Mouse (Mus musculus): ENCODE results near the gene Fcf1.
A peak's percentile ranks its signal among the peaks of the same experiment; 100 is the strongest.

The Fcf1 gene

DNA sequence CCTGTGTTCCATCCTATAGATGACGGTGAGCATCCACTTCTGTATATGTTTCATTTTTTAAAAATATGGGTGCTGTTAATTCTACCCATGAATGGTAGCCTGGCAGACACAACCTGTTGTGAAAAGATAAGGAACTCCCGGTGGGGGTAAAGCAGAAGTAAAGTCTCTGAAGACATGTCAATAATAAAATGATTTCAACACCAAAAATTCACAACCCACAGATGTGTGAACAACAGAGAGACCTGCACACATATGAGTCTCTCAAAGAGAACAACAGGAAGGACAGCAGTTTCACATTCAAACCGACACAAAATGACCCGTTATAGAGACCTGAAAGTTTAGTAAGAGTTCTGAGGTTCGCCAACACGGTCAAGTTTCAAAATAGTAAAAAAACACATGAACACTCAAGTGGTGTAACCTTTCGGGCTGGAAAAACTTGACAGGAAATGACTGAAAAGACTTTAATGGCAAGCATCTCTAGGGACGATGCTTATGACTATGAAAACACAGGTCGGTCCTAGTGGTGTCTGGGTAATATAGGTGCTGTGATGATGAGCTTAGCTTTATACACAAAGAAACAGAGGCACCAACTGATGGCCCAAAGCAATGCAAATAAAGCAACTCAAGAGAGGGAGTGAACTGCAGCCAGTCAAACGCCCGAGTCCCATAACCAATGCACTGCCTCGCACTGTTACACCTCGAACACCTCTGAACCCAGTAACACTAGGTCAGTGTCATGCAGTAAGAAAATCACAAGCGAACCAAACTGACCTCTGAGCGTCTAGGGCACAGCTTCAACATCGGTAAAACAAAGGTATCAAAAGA lies 1.7 kb upstream of the Fcf1 start:
- peak; percentile 6 to 45 for DNase-seq (ENCODE audit: low spot score in 2 of 2)

DNA sequence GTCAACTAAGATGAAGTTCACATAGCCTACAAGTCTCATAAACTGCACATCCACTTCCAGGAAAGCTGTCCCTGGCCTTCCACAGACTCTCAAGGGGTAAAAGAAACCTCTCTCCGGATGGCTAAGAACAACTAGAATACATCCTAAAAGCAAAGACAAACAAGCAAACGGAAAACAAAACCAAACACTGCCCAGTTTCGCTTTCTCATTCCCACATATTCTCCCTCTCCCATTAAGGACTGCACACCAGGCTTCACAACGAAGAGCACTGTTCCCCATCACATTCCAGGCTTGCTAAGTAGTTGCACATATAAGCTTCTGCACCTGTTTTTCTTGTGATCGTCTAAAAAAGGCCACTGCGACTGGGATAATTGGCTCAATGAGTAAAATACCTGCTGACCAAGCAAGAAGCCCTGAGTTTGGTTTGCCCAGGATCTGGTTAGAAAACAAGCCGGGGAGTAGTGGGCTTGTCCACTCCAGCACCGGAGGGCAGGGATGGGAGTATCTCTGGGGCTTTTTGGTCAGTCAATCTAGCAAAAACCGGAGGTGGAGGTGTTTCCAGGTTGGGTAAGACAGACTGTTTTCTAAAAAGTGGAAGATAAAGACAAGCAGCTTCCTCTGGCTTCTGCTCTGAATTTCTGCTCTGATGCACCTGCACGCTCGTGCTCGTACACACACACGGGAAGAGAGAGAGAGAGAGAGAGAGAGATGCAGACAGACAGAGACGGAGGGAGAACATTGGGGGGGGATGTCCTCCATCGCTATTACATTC lies 855 bp upstream of the Fcf1 start:
- peak; percentile 17 to 18 for DNase-seq (ENCODE audit: low spot score in 2 of 2)

DNA sequence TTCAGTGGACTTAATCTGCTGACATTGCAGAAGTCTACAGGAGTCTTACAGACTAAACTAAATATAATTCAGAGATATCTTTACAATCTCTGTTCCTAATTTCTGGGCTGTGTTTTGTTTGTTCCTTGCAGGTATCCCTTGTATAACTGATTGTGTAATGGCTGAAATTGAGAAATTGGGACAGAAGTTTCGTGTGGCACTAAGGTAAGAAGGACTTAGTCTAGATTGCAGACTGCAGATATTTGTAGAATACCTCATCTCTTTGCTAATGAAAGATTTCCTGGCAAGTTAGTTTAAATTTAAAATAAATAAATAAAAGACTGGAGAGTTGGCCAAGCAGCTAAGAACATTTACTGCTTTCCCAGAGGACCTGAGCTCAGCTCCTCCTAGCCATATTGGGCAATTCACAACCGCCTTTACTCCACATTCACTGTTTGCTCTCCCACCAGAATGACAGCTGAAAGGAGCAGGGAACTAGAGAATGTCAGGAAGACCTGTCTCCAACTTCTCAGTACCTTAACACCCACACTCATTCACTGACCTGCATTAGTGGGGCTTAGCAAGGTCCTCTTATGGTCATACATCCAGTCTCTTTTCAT lies 8.7 kb downstream of the Fcf1 start:
- DNase-seq (ENCODE audit: low spot score in 2 of 2), result no peak

DNA sequence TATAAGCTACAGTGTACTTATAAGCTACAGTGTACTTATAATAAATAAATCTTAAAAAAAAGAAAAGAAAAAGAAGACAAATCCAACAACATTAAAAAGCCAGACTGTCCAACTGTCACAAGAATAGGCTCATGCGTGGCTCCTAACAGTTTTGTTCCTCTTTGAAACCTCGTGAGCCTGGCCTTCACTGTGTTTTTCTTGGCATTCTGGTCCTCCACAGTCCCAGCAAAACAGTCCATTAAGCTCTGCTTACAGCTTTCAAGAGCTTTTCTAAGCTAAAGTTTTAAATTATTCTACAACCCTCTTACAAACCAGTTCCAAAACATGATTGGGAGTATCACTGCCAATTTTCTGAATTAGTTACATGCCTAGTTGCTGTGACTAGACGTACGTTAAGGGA lies 18.8 kb downstream of the Fcf1 start:
- no peak for DNase-seq (ENCODE audit: low spot score in 2 of 2)

DNA sequence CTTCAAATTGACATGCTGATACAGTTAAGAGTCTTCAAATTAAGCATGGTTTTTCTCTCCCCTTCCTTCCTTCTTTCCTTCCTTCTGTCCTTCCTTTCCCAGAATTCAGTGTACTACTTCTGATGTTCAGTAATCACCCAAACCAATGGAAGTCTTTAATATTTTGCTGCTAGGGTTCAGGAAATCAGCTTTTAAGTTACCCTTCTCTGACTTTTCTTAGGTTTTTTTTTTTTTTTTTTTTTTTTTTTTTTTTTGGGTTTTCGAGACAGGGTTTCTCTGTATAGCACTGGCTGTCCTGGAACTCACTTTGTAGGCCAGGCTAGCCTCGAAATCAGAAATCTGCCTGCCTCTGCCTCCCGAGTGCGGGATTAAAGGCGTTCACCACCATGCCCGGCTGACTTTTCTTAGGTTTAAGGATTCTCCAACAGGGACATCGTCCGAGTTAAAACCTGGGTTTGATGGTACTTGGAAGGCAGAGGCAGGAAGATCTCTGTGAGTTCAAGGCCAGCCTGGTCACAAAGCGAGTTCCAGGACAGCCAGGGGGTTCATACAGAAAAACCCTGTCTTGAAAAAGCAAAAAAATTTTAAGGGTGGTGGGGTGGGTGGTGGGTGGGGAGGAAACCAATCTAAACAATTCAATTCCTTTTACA lies 24.5 kb downstream of the Fcf1 start:
- no peak for DNase-seq (ENCODE audit: low spot score in 2 of 2)

DNA sequence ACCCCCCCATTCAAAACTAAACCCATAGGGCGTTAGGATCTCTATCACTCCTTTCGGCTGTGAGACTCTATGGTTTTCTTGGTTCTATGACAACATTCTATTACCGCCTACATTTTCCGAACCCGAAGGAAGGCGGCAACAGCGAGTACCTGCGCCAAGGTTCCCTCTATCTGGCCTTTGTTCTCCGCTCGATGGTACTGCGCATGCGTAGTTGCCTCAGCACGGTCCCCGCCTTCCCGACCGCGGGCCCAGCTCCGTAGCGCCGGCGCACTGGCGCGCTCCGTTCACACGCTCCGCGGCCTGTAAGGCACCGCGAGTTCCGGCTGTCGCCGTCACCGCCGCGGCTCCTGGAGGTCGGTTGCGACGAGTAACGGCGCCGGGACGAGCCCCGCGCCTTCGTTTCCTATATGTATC lies 25.4 kb downstream of the Fcf1 start, which contains the start of gene Ylpm1:
TSS of gene Ylpm1 (plus strand) at position 239 of the 414 bp plus-strand sequence.
- DNase-seq (ENCODE audit: low spot score in 2 of 2), result peak; percentile 96 to 97

DNA sequence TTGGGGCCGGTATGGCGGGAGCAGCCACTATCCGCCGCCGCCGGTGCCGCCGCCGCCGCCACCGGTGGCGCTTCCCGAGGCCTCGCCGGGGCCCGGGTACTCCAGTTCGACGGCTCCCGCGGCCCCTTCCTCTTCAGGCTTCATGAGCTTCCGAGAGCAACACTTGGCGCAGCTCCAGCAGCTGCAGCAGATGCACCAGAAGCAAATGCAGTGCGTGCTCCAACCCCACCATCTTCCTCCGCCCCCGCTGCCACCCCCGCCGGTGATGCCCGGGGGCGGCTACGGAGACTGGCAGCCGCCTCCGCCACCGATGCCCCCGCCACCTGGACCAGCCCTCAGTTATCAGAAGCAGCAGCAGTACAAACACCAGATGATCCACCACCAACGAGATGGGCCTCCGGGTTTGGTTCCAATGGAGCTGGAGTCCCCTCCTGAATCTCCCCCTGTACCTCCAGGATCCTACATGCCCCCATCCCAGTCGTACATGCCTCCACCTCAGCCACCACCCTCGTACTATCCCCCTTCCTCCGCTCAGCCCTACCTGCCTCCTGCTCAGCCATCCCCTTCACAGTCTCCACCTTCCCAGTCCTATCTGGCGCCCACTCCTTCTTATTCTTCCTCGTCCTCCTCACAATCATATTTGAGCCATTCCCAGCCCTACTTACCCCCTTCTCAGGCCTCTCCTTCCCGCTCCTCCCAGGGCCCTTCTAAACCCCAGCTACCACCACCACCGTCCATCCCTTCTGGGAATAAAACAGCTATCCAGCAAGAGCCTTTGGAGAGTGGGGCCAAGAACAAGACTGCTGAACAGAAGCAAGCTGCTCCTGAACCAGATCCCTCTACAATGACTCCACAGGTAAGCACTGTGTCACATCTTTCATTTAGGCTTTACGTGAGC lies 26.1 kb downstream of the Fcf1 start:
- DNase-seq (ENCODE audit: low spot score in 2 of 2), result peak; percentile 38 to 46

DNA sequence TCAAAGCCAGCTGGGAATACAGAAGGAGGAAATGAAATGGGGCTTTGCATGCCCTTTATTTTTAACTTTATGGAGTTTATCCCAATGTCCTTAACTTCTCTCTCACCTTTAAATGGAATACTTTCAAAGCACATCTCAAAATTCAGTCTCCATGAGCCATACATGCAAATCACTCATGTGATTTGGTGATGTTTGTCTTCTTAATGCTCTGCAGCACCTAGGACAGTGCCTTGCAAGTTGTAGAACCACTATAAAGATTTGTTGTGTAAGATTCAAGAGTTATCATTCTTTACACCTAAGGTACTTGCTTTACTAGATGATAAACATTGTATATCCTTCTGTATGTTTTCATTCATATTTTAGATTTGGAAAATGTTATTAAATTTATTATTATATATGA lies 28.4 kb downstream of the Fcf1 start:
- DNase-seq (ENCODE audit: low spot score in 2 of 2), result no peak

DNA sequence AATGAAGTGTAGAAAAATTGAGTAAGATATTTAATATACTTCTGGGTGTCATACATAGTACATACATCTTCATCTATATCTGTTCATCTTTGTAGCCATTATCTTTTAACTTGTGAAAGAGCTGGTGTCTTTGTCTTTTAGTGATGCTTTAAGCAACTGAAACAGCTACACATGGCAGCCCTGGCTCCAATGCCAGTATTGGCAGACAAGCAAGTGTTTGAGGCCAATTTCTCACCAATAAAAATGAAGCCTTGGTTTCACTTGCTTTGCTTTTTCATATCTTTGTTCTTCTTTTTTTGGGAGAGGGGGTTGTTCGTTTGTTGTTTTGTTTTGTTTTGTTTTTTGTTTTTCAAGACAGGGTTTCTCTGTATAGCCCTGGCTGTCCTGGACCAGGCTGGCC lies 35.5 kb downstream of the Fcf1 start:
- no peak for DNase-seq (ENCODE audit: low spot score in 2 of 2)

DNA sequence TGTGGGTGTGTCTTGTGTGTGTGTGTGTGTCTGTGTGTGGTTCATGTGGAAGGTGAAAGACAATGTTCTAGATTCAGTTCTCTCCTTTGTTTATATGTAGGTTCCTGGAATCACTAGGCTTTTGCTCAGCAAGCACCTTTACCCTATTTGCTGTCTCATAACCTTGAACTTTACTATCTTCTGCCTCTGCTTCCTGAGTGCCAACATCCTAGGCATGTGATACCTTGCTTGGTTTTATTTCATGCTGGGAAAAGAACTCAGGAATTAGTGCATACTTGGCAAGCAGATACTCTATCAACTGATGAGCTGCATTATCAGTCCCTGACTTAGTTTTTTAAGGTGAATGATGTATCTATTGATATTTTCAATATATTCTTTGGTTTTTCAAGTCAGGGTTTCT lies 36.3 kb downstream of the Fcf1 start:
- no peak for DNase-seq (ENCODE audit: low spot score in 2 of 2)

DNA sequence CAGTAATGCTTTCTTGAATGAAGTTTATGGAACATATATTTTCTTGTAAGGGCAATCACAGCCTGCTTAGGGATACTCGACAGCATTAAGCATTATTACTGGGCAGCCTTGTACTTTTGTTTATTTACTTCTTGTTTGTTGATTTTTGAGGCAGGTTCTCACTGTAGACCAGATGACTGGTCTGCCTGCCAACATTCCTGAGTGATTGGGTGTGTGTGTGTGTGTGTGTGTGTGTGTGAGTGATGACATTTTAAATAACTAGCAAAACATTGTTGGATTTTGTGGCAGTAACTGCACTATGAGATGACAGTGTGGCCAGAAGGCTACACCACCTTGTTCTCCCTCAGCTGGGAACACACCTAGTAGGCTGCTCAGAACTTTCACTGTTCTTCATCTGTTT lies 39.1 kb downstream of the Fcf1 start:
- no peak for DNase-seq (ENCODE audit: low spot score in 2 of 2)

DNA sequence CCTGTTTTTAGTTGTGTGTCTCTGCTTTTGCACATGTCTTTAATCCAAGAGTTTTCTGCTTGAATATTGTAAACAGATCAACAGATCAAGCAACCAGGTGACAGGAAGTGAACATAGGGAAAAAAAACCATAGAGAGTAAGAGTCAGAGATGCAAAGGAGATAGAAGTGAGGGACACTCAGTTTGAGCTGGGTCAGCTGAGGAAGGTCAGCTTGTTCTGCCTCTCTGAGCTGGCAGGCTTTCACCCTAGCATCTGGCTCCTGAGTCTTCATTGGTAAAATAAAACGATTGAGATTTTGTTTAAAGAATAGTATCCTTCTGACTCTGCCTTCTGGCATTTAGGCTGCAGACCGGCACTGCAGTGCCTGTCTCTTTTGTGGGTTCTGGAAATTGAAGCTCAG lies 39.8 kb downstream of the Fcf1 start:
- no peak for DNase-seq (ENCODE audit: low spot score in 2 of 2)

DNA sequence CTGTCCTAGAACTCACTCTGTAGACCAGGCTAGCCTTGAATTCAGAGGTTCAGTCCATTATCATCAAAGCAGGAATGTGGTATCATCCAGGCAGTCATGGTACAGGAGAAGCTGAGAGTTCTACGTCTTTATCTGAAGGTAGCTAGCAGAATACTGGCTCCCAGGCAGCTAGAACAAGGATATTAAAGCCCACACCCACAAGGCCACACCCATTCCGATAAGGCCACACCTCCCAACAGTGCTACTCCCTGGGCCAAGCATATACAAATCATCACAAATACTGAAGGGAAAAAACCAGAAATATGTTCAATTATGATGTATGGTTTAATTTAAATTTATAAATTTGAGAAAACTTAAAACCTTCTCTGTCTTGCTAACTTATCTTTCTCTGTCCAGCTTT lies 41.5 kb downstream of the Fcf1 start:
- no peak for DNase-seq (ENCODE audit: low spot score in 2 of 2)

DNA sequence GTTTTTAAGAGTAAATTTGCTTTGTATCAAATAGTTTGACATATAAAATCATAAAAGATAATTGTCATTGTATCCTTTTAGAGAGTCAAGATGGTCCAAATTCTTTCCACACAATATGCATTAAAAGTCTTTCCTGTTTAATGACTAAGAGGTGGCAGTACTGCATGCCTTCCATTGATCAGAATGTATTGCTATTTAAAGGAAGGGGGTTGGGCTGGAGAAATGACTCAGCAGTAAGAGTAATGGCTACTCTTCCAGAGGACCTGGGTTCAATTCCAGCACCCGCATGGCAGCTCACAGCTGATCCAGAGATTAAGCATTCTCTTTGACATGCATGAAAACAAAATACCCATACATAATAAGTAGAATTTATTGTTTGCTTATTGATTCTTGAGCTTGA lies 51.4 kb downstream of the Fcf1 start:
- no peak for DNase-seq (ENCODE audit: low spot score in 2 of 2)

DNA sequence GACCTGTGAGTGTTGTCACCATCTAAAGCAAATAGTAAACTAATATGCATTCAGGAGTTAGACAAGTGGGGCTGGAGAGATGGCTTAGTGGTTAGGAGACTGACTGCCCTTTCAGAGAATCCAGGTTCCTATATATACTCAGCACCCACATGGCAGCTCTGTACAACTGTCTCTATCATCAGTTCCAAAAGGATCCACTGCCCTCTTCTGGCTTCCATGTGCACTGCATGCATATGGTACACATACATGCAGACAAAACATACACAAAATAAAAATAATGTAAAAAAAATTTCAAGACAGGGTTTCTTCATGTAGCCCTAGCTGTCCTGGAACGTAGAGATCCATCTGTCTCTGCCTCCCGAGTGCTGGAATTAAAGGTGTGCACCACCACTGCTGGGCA lies 62.0 kb downstream of the Fcf1 start:
- peak in 1 of 2 experiments; percentile 4 for DNase-seq (ENCODE audit: low spot score in 2 of 2)

All from spleen, postnatal 36 days (tissue).